In the genomic region with DNA sequence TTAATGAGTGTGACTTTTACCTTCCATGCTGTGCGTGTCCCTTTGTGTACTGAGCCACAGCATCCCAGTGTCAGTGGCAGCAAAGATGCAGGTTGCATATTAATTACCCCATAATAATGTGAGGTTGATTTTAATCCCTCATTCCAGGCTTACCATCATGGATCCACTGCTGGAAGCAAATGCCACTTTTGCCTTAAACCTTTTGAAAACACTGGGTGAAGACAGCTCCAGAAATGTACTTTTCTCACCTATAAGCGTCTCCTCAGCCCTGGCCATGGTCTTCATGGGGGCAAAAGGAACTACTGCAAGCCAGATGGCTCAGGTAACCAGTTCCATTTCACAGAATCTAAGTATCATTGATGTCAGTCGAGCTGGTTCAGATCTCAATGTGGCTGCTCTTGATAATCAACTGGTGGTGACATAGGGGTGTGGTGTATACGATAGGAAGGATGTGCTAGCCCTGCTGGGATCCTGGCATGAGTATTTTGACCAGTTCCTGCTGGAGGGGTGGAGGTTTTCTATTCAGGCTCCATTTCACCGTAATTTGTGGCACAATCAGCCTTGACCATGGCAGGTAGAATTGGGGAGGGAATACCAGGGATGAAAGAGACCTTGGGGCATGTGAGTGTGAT, we compare ENCODE assay signal across 19 mouse cellular contexts. TPM values are rescaled to one million over a fixed set of nuclear protein-coding genes. Genes with fewer than 3 reads are reported as not detected.
A peak's percentile ranks its signal among the peaks of the same experiment; 100 is the strongest.
DNase-seq lines count a peak whose midpoint lies in the region; ATAC-seq and TF ChIP-seq lines count a peak whose summit lies in the region.
"Had no signal": no experiment of that assay in that cellular context is flagged by ENCODE, and none has a peak within 500 bp of the region (broad histone marks: within the 10 kb centered on the region; RNA-seq: fewer than 3 reads in every experiment).

No protein-coding gene starts in this region.

- ATAC-seq in heart, embryonic 11.5 days (replicated peaks; ENCODE audit: insufficient number of reproducible peaks, low FRiP score, low TSS enrichment): no peak; the same call in 1 of the 2 replicates
- ATAC-seq in liver, embryonic 13.5 days (ENCODE audit: low read depth): peak; percentile 97
- ATAC-seq: hindbrain, embryonic 16.5 days; midbrain, embryonic 16.5 days had no signal

- intact Hi-C loops in left cerebral cortex, adult 2 months (cut with DNase I): no loop called here

- H3K9ac ChIP-seq in heart, embryonic 11.5 days (ENCODE audit: low read depth, low read length): no peak overlapping the region
- H3K9ac ChIP-seq in liver, embryonic 13.5 days: peak overlapping the region; percentile 88
- H3K9ac ChIP-seq: neural tube, embryonic 12.5 days had no signal

- WGBS in heart, embryonic 11.5 days (ENCODE audit: insufficient replicate concordance): 56% methylated on average over 5 of the region's 5 CpGs
- WGBS in liver, embryonic 13.5 days (ENCODE audit: insufficient replicate concordance): 33% methylated on average over 5 of the region's 5 CpGs

- no peak for TF ChIP-seq CTCF in left cerebral cortex, adult 2 months (IDR thresholded peaks at IDR 0.05)

- no peaks in the 10 kb centered on the region for H3K36me3 ChIP-seq in heart, embryonic 11.5 days (ENCODE audit: control insufficient read depth, insufficient read depth, low read length)
- H3K36me3 ChIP-seq in liver, embryonic 13.5 days: 0 out of 2 replicates have a peak, but pooled peaks cover 3% of the 10 kb centered on the region
- H3K36me3 ChIP-seq: neural tube, embryonic 12.5 days had no signal

- H3K27me3 ChIP-seq in heart, embryonic 11.5 days (ENCODE audit: control insufficient read depth, insufficient read depth, low read length): no peaks in the 10 kb centered on the region
- H3K27me3 ChIP-seq in liver, embryonic 13.5 days: no peaks in the 10 kb centered on the region
- H3K27me3 ChIP-seq: neural tube, embryonic 12.5 days had no signal

- H3K4me2 ChIP-seq in heart, embryonic 11.5 days: peak overlapping the region; percentile 27; the same call in 1 of the 2 replicates
- peak overlapping the region; percentile 81 for H3K4me2 ChIP-seq in liver, embryonic 13.5 days
- H3K4me2 ChIP-seq: neural tube, embryonic 12.5 days had no signal

- H3K4me3 ChIP-seq in heart, embryonic 11.5 days (ENCODE audit: low read depth, low read length): no peak overlapping the region
- H3K4me3 ChIP-seq in liver, embryonic 13.5 days (replicated peaks): peak overlapping the region; percentile 61
- H3K4me3 ChIP-seq in left cerebral cortex, adult 2 months: no peak overlapping the region
- H3K4me3 ChIP-seq: layer of hippocampus, adult 2 months; neural tube, embryonic 12.5 days had no signal

- H3K9me3 ChIP-seq in heart, embryonic 11.5 days (replicated peaks; ENCODE audit: control insufficient read depth, low read length): no peaks in the 10 kb centered on the region
- H3K9me3 ChIP-seq in liver, embryonic 13.5 days (replicated peaks): no peaks in the 10 kb centered on the region
- H3K9me3 ChIP-seq: neural tube, embryonic 12.5 days had no signal

- H3K4me1 ChIP-seq in heart, embryonic 11.5 days (ENCODE audit: control insufficient read depth, insufficient read depth, low read length): peaks cover 3% of the 10 kb centered on the region; the same call in 1 of the 2 replicates
- H3K4me1 ChIP-seq in liver, embryonic 13.5 days (replicated peaks): peaks cover 80% of the 10 kb centered on the region
- H3K4me1 ChIP-seq: neural tube, embryonic 12.5 days had no signal

- DNase-seq in heart, postnatal 4 days: no peak
- peak; percentile 80 for DNase-seq in c-Kit-positive CD71-positive TER-119-negative erythroid progenitor cells, embryonic 14.5 days (ENCODE audit: low read depth)
- peak; percentile 79 for DNase-seq in liver, embryonic 13.5 days
- DNase-seq in spleen, postnatal 14 days (ENCODE audit: low spot score in 2 of 2): peak; percentile 27 to 40
- DNase-seq in embryo, embryonic 10.5 days (ENCODE audit: low spot score): no peak
- no peak for DNase-seq in cerebellum, postnatal 4 days (ENCODE audit: low spot score in 2 of 2)
- no peak for DNase-seq in left cerebral cortex, adult 2 months (ENCODE audit: extremely low spot score in 1 of 2, low spot score in 2 of 2)
- DNase-seq: adrenal gland, postnatal 14 days; embryo, embryonic 11 days; retina, postnatal 1 day; thymus, postnatal 25 days had no signal

- 0 out of 2 replicates have a peak overlapping the region, but pooled peaks have one; percentile 22 for H3K27ac ChIP-seq in heart, embryonic 11.5 days (ENCODE audit: low read depth, low read length)
- H3K27ac ChIP-seq in liver, embryonic 13.5 days: peak overlapping the region; percentile 98
- no peak overlapping the region for H3K27ac ChIP-seq in left cerebral cortex, adult 2 months
- H3K27ac ChIP-seq: layer of hippocampus, adult 2 months; macrophage; neural tube, embryonic 12.5 days had no signal

RNA-seq across cellular contexts. Expression of a gene that starts 3.5 kb away (rescaled TPM):
- polyA plus RNA-seq in heart, embryonic 11.5 days (2014; fragmentation: Nextera tagmentation; extraction: Ambion mirVana): 15.7 and 19.3 TPM in 2 replicates
- 10 to 100 TPM; 21.8 to 25.0 TPM for total RNA-seq in heart, postnatal 4 days (2021)
- 5.5 and 5.8 TPM in 2 replicates for polyA plus RNA-seq in liver, embryonic 13.5 days (2015; fragmentation: Nextera tagmentation; extraction: Ambion mirVana)
- total RNA-seq in left cerebral cortex, adult 2 months (2021): 1 to 10 TPM in 1 of 2 experiments, under 1 TPM in 1; 0.96 to 1.9 TPM

RNA-seq across cellular contexts. Expression of a gene that starts 34.6 kb away (rescaled TPM):
- polyA plus RNA-seq in heart, embryonic 11.5 days (2014; fragmentation: Nextera tagmentation; extraction: Ambion mirVana): 5.8 and 7.9 TPM in 2 replicates
- 1 to 10 TPM; 6.8 TPM for total RNA-seq in heart, postnatal 4 days (2021)
- polyA plus RNA-seq in liver, embryonic 13.5 days (2015; fragmentation: Nextera tagmentation; extraction: Ambion mirVana): 2.1 and 2.2 TPM in 2 replicates
- total RNA-seq in left cerebral cortex, adult 2 months (2021): 1 to 10 TPM; 4.3 to 5.6 TPM

RNA-seq across cellular contexts. Expression of a gene that starts 58.7 kb away (rescaled TPM):
- polyA plus RNA-seq in heart, embryonic 11.5 days (2014; fragmentation: Nextera tagmentation; extraction: Ambion mirVana): 0.72 and 0.96 TPM in 2 replicates
- total RNA-seq in heart, postnatal 4 days (2021): under 1 TPM; 0.26 to 0.99 TPM
- polyA plus RNA-seq in liver, embryonic 13.5 days (2015; fragmentation: Nextera tagmentation; extraction: Ambion mirVana): 0.10 TPM in 1 of 2 replicates, not detected in the other
- under 1 TPM in 1 of 2 experiments, not detected in 1; 0.09 TPM for total RNA-seq in left cerebral cortex, adult 2 months (2021)
- total RNA-seq: layer of hippocampus, adult 2 months; liver, adult 2 months had no signal
- polyA plus RNA-seq: kidney, embryonic 16.5 days had no signal

Comparison
In these comparisons a context has a peak if more than half of its experiments do, and no peak if none do; other contexts are left out.
1. DNase-seq: peak in c-Kit-positive CD71-positive TER-119-negative erythroid progenitor cells, embryonic 14.5 days (single experiment), liver, embryonic 13.5 days (single experiment) and spleen, postnatal 14 days (2 of 2); none in heart, postnatal 4 days (single experiment), embryo, embryonic 10.5 days (single experiment), cerebellum, postnatal 4 days (0 of 2) and left cerebral cortex, adult 2 months (0 of 2).
2. RNA of a gene that starts 3.5 kb away (total RNA-seq): 21.8 to 25.0 TPM in heart, postnatal 4 days; 0.96 to 1.9 TPM in left cerebral cortex, adult 2 months; every median in the first group is over 4 times any median in the second.